Mouse (Mus musculus) kidney, adult 8-10 months (tissue): Measurements from ENCODE around the gene Ppm1j.
A peak's percentile ranks its signal among the peaks of the same experiment; 100 is the strongest.
"Not testable (repeated sequence)": the region's sequence is repeated elsewhere in the genome, so short reads cannot be mapped to it uniquely, and the experiment has no call there.

Experiments used
- DNase-seq, 2 experiments: peaks; one replicate each; pipeline ENCODE4 v3.0.0; 2022

Gene Ppm1j

DNA sequence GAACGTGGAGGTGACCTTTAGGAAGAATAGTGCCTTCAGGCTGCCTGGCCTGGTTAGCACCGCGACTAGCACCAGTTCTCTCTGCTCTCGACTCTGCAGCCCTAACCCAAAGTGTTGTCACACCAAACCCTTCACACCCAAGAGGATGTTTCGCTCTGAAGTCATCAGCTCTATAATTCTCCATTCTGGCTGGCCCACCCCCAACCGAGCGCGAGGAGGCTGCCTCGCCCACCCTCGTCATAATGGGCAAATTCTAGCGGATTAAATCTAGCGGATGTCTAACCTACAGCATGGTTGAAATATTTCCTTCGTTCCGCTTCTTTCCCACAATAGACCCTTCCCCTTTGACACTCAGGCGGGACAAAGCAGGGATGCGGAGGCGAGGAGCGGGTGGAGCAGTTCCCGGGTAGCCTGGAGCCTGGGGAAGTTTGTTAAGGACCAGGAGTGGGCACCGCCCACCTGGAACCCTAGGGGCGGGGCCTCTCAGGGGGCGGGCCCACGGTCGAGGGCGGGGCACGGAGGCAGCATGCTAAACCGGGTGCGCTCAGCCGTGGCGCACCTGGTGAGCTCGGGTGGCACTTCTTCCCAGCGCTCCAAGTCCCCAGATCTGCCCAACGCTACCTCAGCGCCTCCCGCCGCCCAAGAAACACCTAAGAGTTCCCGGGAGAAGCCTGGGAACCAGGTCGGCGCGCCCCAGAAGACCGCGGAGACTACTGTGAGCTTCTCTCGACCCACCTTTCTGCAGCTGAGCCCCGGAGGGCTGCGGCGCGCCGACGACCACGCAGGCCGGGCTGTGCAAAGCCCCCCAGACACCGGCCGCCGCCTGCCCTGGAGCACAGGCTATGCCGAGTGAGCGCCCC is at the start of gene Ppm1j:
TSS of gene Ppm1j (plus strand) at position 496 of the 860 bp plus-strand sequence.
- peak; percentile 77 to 88 for DNase-seq

DNA sequence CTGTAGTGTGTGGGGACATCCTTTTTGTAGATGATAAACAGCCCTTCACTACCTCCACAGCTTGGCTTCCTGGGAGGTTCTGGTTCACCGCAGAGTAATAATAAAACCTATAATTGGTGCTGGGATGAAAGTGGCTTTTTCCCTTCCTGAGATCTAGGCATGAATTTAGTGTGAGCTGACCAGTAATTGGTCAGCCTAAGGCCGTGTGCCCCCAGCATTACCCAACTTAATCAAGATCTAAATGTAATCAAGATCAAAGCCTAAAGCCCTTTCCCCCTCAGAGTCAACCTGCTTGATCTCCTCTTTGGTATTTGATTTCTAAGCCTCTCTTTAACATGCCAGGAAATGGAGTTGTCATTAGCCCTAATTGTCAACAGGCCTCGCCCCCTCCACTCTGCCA is 47.9 kb upstream of the Ppm1j start:
- no peak for DNase-seq

DNA sequence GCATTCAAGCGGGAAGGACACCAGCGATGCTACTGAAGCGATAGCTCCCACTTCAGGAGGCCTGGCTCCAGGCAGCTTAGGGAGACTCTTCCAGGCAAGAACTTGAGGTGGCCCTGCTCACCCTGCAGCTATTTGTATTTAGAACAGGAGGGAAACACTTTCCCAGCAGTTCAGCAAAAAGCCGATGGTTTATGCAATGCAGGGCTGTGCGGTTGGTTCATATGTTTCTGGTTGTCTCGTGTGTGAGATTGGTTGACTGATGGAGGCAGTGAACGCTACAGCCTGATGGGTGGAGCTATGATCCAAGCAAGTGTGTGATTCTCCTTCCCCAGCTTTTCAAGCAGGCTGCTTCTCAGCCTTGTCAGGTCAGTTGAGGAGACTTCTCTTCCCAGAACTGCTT is 46.2 kb upstream of the Ppm1j start:
- DNase-seq: no peak

DNA sequence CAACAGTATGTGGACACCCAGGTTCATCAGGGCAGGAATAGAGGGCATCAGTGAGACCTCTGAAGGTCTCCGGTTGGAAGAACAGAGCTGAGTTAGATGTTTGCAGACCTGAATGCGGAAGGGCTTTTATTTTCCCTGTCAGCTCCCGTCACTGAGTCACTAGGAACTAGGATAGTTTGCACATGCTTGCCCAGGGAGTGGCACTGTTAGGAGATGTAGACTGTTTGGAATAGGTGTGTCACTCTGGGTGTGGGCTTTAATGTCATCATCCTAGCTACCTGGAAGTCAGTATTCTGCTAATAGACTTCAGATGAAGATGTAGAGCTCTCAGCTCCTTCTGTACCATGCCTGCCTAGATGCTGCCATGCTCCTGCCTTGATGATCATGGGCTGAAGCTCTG is 38.9 kb upstream of the Ppm1j start:
- no peak for DNase-seq

DNA sequence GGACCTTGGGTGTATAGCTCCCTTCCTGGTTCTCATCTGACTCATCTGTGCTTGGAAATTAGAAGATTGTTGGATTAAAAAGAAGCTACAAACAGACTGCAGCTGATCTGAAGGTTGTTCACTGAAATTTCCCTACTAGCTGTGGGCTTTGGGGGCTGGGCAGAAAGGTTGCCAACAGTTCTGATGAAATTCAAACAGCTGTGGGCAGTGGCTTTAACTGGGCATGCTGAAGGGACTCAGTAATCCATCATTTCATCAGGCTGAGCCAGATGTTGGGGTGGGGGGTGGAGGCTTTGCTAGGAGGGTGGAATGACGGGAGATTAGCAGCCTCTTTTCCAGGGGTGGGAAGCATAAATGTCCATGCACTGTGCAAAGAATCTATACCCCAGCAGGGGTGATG is 37.7 kb upstream of the Ppm1j start:
- DNase-seq: no peak

DNA sequence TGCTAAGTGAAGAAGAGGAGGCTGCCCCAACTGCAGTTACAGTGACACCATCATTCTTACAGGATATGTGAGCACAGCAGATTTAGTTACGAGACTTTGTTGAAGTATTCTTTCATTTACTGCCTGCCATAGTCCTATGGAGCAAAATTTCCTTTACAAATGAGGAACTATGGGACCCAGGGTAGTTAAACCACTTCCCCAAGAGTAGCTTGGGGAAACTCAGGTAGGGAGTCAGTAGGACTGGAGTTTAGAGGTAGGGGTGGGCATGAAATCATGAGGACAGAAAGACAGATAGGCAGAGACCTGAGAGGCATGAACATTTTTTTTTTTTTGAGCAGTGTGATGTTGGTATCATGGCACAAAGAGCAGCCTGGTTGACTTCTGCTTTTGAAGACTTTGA is 37.0 kb upstream of the Ppm1j start:
- DNase-seq: no peak

DNA sequence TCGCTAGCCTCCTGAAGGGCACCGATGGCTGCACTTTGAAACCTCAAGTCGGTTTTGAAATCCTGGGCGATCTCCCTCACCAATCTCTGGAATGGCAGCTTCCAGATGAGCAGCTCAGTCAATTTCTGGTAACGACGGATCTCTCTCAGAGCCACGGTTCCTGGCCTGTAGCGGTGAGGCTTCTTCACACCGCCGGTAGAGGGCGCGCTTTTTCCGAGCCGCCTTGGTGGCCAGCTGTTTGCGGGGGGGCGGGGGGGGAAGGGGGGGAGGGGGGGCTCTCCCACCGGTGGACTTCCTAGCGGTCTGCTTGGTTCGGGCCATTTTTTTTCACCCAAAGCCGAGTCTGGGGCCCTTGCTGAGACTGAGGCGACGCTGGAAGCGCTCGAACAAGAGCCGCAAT is 28.0 kb upstream of the Ppm1j start:
- DNase-seq: not testable (repeated sequence)

DNA sequence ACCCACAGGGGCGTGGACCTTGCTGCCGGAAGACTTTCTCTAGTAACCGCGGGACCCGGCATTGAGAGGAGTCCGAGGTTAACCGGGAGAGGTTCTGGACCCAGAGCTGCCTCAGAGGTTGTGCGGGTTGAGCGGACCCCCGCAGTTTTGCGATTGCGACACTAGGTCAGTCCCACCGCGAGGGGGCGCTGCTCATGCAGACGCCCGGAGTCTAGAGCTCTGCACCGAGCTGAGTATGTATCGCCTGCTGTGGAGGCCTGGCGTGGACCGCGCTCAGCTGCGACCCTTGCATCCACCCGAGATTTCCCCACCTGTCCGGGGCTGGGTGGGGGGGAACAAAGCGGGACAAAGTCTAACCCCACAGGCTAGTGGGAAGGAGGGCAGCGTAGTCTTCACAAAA is 22.4 kb upstream of the Ppm1j start:
- peak in 1 of 2 experiments; percentile 42 for DNase-seq

DNA sequence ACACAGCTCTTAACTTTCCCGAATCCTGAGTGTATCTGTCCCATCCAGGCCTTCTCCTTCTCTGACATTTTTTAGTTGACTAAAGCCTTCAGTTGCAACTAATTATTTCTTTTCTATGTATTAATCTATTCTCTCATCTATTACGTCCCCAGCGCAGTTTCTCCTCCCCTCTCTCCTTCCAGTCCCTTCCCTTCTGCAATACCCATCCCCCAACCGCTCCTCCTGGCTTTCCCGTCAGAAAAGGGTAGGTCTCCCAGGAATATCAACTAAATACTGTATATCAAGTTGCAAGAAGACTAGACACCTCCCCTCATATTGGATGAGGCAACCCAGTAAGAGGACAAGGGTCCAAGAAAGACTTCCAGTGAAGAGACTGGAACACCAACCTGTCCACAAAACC is 22.0 kb upstream of the Ppm1j start:
- no peak for DNase-seq

DNA sequence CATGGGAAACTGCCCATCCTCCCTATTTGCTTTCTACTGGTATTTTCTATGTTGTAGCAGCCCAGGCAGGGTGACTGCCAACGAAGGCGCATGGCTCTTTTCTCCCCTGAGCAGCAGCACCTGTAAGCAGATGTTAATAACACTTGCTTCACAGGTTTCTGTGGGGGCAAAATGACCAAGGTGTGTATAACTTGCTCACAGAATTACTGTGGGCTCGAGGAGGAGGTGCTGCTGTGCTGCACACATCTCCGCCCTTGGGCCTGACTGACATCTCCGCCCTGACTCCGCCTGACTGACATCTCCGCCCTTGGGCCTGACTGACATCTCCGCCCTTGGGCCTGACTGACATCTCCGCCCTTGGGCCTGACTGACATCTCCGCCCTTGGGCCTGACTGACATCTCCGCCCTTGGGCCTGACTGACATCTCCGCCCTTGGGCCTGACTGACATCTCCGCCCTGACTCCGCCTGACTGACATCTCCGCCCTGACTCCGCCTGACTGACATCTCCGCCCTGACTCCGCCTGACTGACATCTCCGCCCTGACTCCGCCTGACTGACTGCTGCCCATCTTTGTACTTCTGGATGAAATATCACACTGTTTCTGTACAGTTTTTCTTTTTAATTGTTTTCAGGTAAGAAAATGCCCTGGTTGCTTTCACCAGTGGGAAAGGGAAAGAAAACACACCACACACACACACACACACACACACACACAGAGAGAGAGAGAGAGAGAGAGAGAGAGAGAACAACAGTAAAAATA is 18.6 kb upstream of the Ppm1j start:
- not testable (repeated sequence) for DNase-seq

DNA sequence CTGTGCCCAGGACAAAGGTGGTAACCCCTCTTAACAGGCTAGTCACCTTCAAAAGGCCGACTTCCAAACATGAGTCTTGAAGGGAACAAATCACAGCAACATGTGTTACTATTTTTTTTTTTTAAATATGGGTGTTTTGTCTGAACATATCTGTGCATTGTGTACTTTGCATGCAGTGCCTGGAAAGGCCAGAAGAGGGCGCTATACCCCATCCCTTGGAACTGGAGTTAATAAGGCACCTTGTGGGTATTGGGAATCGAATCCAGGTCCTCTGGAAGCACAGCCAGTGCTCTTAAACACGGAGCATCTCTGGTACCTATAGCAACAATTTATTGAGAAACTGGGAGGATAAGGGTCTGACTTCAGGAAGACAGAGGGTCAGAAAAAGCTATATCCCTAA is 15.8 kb upstream of the Ppm1j start:
- peak in 1 of 2 experiments; percentile 52 for DNase-seq

DNA sequence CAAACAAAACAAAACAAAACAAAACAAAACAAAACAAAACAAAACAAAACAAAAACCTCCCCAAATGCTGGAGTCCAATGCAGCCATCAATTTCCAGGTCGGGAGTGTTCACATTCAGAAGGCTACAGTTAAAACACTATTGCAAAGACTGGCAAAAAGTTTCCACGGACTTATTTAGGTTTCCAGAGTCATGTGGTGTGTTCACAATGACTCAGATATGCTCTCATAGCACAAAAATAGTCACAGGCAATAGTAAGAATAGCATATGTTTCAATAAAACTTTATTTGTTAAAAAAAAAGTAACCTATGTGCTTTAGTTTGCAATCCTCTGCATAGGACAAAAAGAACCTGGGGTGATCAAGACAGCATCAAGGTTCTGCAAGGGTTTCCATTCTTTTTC is 13.7 kb upstream of the Ppm1j start:
- DNase-seq: no peak

DNA sequence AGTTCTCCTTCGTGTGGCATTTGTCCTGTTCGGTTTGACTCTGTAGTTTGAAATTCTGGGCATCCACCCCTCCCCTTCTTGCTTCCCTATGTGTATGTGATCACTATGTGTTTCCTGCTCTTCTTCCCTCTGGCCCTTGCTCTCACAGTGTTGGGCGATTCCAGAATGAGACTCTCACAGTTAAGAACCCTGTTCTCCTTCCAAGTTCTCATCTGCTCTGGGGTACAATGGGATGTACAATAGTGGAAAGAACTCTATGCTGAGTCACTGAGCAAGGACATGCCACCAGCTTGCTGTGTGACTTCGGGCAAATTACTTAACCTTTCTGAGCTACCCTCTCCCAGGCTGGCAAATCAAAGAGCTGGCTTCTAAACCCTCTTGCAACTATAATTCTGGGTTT is 13.1 kb upstream of the Ppm1j start:
- no peak for DNase-seq

DNA sequence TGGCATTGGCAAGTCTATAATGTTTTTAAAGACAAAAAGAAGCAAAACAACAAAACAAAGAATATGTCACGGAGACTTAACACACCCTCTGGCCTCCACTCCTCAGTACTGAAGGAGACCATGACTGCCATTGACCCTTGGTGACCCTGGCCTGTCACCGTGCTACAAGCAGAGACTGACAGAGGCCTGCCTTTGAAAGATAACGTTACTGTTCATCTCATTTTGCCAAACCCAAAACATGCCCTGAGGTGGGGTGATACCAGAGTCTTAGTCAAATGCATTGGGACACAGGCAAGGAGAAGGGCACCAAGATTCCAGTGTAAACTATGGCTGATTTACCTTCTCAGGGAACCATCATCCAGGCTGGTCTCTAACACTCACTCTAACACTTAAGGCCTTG is 11.7 kb upstream of the Ppm1j start:
- DNase-seq: no peak

DNA sequence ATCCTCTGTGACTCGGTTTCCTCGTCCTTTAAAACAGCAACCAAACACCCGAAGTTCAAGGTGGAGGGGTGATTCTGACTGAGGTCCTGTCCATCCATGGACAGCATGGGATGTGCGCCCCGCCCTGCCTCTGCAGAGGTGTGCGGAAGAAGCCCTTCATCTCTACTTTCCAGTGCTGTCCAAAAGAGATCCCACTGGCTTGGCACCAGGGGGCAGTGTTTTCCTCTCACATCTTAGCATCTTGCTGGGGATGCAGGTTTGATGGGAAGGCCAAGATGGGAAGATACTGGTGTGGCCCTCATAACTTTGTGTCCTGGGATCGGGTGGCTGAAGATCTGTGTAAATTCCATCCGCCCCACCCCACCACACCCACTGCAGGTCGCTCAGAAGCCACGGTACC is 10.8 kb upstream of the Ppm1j start:
- no peak for DNase-seq

DNA sequence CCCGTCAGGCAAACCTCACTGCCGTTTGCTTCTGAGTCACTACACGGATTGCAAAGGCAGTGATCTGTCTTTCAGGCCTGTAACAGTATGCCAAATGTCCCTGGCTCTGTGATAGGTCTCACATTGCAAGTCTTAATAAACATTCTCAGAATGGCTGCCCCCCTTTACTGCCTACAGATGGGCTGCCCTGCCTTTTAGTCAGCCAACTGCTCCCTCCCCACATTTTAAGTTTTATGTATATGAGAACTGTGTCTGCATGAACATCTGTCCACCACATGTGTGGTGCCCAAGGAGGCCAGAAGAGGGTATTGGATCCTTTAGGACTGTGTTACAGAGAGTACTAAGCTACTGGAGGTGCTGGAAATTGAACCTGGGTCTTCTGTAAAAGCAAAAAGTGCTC is 9.9 kb upstream of the Ppm1j start:
- DNase-seq: no peak

DNA sequence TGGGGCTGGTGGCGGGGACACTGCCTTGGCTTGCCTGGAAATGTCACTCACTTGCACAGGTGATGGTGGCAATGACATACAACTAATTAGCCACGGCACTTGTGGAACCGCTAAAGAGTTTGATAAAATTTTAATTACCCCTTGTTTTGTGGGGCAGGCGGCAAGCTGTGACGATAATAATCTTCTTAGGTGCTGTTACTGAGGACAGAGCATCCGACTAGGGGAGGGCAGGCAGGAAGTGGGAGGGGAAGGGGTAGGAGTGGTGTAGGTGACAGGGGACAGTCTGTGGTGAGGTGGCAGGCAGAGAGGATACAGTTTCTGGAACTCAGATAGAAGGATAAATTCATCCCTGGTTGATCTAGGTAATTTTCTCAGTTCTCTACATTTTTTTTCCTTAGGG is 9.4 kb upstream of the Ppm1j start:
- DNase-seq: no peak

DNA sequence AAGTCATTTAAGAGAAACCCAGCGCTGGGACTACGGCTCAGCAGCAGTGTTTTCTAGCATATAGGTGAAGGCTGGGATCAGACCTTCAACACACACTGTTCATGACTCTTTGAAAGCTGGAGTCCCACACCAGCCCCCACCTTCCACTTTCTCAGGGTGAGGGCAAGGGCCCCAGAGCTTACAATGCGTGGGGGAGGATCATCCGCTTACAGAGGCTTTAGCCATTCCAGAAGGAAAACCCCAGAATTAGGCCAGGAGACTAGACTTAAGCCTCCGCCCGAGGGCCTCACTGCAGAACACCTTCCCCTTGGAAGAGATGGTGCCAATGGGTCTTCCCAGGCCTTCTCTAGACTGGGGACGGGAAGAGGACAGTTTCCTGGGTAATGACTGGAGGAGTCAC is 7.6 kb upstream of the Ppm1j start:
- DNase-seq: no peak

DNA sequence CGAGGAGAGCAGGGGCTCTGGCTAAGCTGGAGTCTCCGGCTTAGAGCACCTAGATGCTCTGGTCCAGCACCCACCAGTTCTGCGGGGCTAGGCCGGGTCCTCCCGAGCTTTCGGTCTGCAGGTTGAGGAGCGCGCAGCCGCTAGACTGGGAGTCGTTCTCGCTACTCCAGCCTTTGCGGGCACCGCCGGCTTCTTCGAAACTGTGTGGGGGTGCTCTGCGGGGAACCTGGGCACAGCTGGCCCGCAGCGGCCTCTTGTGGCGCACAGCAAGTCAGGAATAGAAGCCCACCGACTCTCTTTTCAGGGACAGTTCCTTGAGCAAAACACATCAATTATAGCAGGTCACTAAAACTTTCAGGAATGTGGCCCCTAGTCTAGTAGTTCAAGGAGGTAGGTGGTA is 3.5 kb upstream of the Ppm1j start:
- no peak for DNase-seq

DNA sequence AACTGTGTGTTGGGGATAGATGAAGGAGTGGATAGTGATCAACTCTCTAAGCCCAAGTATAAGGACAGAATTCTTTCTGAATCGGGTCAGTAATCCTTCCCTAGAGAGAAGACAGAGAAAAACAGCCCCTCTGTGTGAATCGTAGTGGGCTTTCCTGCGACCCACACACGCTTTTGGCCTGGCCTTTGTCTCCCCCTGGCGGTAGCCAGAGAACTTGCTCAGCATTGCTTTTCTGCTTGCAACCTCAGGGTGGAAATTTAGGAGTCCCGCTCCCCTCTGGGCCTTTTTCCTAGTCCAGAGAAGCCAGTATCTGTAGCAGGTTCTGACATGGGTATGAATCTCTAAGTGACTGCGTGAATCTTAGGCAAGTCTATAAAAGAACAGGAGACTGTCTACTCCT is 907 bp upstream of the Ppm1j start:
- no peak for DNase-seq

DNA sequence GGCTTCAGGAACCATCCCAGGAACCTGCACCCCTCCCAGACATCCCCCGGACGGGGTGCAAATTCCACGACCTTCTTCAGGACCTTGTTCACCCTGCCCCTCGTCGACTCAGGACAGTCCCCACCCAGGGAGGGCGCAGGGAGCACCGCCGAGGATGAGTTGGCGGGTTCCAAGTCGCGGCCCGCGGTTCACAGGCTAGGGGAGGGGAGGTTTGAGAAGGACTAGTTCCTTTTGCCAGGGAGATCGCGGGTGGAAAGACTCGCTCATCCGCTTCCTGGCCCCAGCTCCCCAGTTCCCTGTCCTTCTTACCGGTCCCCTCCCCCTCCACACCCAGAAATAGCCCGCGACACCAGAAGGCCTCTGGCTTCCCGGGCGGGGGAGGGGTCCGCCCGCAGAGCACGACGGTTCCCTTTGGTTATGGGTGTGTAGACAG is 631 bp downstream of the Ppm1j start, which contains the start of gene Fam19a3:
TSS of gene Fam19a3 (minus strand) at position 370 of the 433 bp plus-strand sequence.
- peak in 1 of 2 experiments; percentile 35 for DNase-seq

DNA sequence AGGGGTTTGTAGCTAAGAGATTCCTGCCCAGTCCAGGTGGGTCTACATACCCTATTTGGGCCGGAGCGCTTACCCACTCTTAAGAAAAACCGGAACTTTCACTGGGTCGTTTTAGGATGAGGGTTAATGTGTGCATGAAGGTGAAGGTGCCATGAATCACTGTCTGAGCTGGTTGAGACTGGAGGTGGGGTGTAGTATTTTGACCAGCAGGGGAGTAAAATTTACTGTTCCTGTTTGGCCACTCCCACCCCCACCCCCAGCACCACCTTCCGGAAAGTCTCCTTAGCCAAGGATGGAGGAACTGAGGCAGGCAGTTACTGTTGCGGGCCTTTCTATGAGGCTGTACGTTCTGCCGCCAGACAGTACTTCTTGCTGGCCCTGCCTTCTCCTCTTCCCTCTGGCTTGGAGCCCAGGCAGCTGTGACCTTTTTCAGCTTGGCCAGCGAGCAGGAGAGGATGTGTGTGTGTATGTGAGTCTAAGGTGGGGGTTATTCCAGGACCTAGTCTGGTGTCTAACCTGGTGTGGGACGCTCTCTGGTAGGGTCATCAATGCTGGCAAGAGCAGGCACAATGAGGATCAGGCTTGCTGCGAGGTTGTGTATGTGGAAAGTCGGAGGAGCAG is 1.3 kb downstream of the Ppm1j start:
- DNase-seq: peak; percentile 61 to 69

DNA sequence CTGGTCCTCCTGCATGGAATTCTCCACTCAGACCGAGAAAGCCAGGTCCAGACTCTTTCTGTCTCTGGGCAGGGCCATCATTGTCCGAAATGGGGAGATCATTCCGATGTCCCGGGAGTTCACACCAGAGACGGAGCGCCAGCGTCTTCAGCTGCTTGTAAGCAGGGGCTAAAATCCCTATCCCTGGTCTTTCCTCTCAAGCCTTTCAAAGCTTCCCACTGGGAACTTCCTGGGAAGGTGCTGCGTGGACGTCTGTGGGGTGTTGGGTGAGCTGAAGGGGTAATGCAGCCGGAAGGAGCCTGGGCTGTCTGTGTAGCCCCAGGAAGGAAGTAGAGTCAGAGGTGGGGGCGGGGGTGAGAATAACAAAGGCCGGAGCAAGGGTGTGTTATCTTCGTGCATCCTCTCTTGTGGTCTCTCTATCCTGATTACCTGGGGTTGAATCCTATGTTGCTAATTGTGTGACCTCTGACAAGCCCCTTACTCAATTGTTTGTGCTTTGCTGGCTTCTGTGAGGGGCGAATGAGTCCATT is 3.2 kb downstream of the Ppm1j start:
- no peak for DNase-seq
